Mouse (Mus musculus) neural tube, embryonic 14.5 days (tissue): ENCODE results near the gene Usp35. TPM values are rescaled to one million over a fixed set of nuclear protein-coding genes. Genes with fewer than 3 reads are reported as not detected.

ENCODE experiments used
- ATAC-seq: fragments of 200-750 bp; cut with Nextera tagmentation; 2 replicates; pipeline ENCODE4 v1.8.0; 2017; ENCODE audit warnings: low read depth, mild to moderate bottlenecking, moderate TSS enrichment, moderate library complexity
- H3K27ac ChIP-seq: fragments of 300-500 bp; sonication (generic); 2 replicates; pipeline ENCODE4 v1.5.1; 2014; ENCODE audit warnings: low read depth, mild to moderate bottlenecking, control low read depth, low read length, moderate library complexity, mixed read lengths
- H3K27me3 ChIP-seq: fragments of 300-500 bp; sonication (generic); 2 replicates; pipeline ENCODE4 v1.6.1; 2014; ENCODE audit warnings: low read length; ENCODE audit not compliant: control insufficient read depth, insufficient read depth
- H3K36me3 ChIP-seq: fragments of 300-500 bp; sonication (generic); 2 replicates; pipeline ENCODE4 v1.6.1; 2014; ENCODE audit warnings: low read length, mixed read lengths; ENCODE audit not compliant: control insufficient read depth, insufficient read depth
- H3K4me1 ChIP-seq: fragments of 300-500 bp; sonication (generic); 2 replicates; pipeline ENCODE4 v1.6.1; 2014; ENCODE audit warnings: low read length; ENCODE audit not compliant: control insufficient read depth, insufficient read depth
- H3K4me2 ChIP-seq: fragments of 300-500 bp; sonication (generic); 2 replicates; pipeline ENCODE4 v1.6.1; 2014; ENCODE audit warnings: mild to moderate bottlenecking, low read depth, low read length, control low read depth
- H3K4me3 ChIP-seq: fragments of 300-500 bp; sonication (generic); 2 replicates; pipeline ENCODE4 v1.5.1; 2014; ENCODE audit warnings: low read depth, low read length, control low read depth, mixed read lengths
- H3K9ac ChIP-seq: fragments of 300-500 bp; sonication (generic); replicated peaks from 2 replicates; pipeline ENCODE4 v1.6.1; 2014; ENCODE audit warnings: low read depth, mild to moderate bottlenecking, control low read depth, low read length, mixed read lengths
- H3K9me3 ChIP-seq: fragments of 300-500 bp; sonication (generic); 2 replicates; pipeline ENCODE4 v1.6.1; 2016; ENCODE audit warnings: low read length; ENCODE audit not compliant: control insufficient read depth
- WGBS: fragments of 180-500 bp; shearing (Covaris S2); extraction: QIAGEN DNeasy Blood & Tissue Kit; methylation state at CpG from one replicate; pipeline ENCODE4 v1.1.7; 2014; 5-methylcytosine and 5-hydroxymethylcytosine counted together
- polyA plus RNA-seq: library from polyadenylated mRNA; unstranded; fragments of >200 nt; fragmentation: Nextera tagmentation; extraction: Ambion mirVana; gene quantifications from 2 replicates; pipeline ENCODE4 v1.2.1, GENCODE M21; 2014

The Usp35 gene
- polyA plus RNA-seq, 1 experiment from 2014 or later: 4.6 TPM

- H3K4me2 ChIP-seq: no peak overlapping the region
- no peak overlapping the region for H3K9ac ChIP-seq
- H3K27me3 ChIP-seq: no peaks in the 10 kb centered on the region
- WGBS: 87% methylated on average over 5 of the region's 5 CpGs
- no peak for ATAC-seq
- H3K9me3 ChIP-seq: no peaks in the 10 kb centered on the region
- H3K4me1 ChIP-seq: 0 out of 2 replicates have a peak, but pooled peaks cover 3% of the 10 kb centered on the region
- H3K36me3 ChIP-seq: no peaks in the 10 kb centered on the region
- no peak overlapping the region for H3K4me3 ChIP-seq
- H3K27ac ChIP-seq: no peak overlapping the region
Observed at GRCm38 (mm10) chr7:97348836-97349235, 17.0 kb upstream of the Usp35 start.

- H3K27ac ChIP-seq: no peak overlapping the region
- WGBS: 89% methylated on average over 3 of the region's 3 CpGs
- ATAC-seq: no peak
- no peaks in the 10 kb centered on the region for H3K27me3 ChIP-seq
- no peaks in the 10 kb centered on the region for H3K9me3 ChIP-seq
- H3K4me3 ChIP-seq: no peak overlapping the region
- no peak overlapping the region for H3K4me2 ChIP-seq
- no peaks in the 10 kb centered on the region for H3K36me3 ChIP-seq
- H3K9ac ChIP-seq: no peak overlapping the region
- 0 out of 2 replicates have a peak, but pooled peaks cover 3% of the 10 kb centered on the region for H3K4me1 ChIP-seq
Observed at GRCm38 (mm10) chr7:97348318-97348717, 16.5 kb upstream of the Usp35 start.

GRCm38 (mm10) chr7:97347464-97347863, 15.6 kb upstream of the Usp35 start:
- Histone ChIP-seq H3K9ac (no peak overlapping the region), H3K36me3 (no peaks in the 10 kb centered on the region), H3K27me3 (no peaks in the 10 kb centered on the region), H3K4me1 (0 out of 2 replicates have a peak, but pooled peaks cover 3% of the 10 kb centered on the region), H3K4me2 (no peak overlapping the region), H3K4me3 (no peak overlapping the region), H3K9me3 (no peaks in the 10 kb centered on the region), H3K27ac (no peak overlapping the region)
- 96% methylated on average over 15 of the region's 15 CpGs for WGBS
- no peak for ATAC-seq

GRCm38 (mm10) chr7:97346822-97347166, 15.0 kb upstream of the Usp35 start:
- Histone ChIP-seq H3K9ac (no peak overlapping the region), H3K27me3 (no peaks in the 10 kb centered on the region), H3K36me3 (no peaks in the 10 kb centered on the region), H3K4me3 (no peak overlapping the region), H3K27ac (no peak overlapping the region), H3K4me1 (0 out of 2 replicates have a peak, but pooled peaks cover 3% of the 10 kb centered on the region), H3K9me3 (no peaks in the 10 kb centered on the region), H3K4me2 (no peak overlapping the region)
- ATAC-seq: no peak
- WGBS: 79% methylated on average over 3 of the region's 4 CpGs

- no peak for ATAC-seq
- H3K9ac ChIP-seq: no peak overlapping the region
- no peaks in the 10 kb centered on the region for H3K27me3 ChIP-seq
- H3K4me1 ChIP-seq: 0 out of 2 replicates have a peak, but pooled peaks cover 3% of the 10 kb centered on the region
- no peak overlapping the region for H3K27ac ChIP-seq
- no peaks in the 10 kb centered on the region for H3K36me3 ChIP-seq
- no peaks in the 10 kb centered on the region for H3K9me3 ChIP-seq
- H3K4me3 ChIP-seq: no peak overlapping the region
- WGBS: 71% methylated on average over 9 of the region's 9 CpGs
- no peak overlapping the region for H3K4me2 ChIP-seq
Observed at GRCm38 (mm10) chr7:97346111-97346821, 14.4 kb upstream of the Usp35 start.

GRCm38 (mm10) chr7:97345229-97345871, 13.5 kb upstream of the Usp35 start:
- 0 out of 2 replicates have a peak, but pooled peaks cover 3% of the 10 kb centered on the region for H3K4me1 ChIP-seq
- peak; percentile 69; the same call in 1 of the 2 replicates for ATAC-seq
- WGBS: 54% methylated on average over 10 of the region's 10 CpGs
- no peaks in the 10 kb centered on the region for H3K27me3 ChIP-seq
- H3K9ac ChIP-seq: no peak overlapping the region
- no peak overlapping the region for H3K4me2 ChIP-seq
- H3K36me3 ChIP-seq: no peaks in the 10 kb centered on the region
- no peak overlapping the region; the same call in 1 of the 2 replicates for H3K27ac ChIP-seq
- no peak overlapping the region for H3K4me3 ChIP-seq
- no peaks in the 10 kb centered on the region for H3K9me3 ChIP-seq

GRCm38 (mm10) chr7:97344655-97345054, 12.8 kb upstream of the Usp35 start:
- Histone ChIP-seq H3K4me3 (no peak overlapping the region), H3K9me3 (no peaks in the 10 kb centered on the region), H3K4me1 (0 out of 2 replicates have a peak, but pooled peaks cover 3% of the 10 kb centered on the region), H3K4me2 (no peak overlapping the region), H3K36me3 (no peaks in the 10 kb centered on the region), H3K27me3 (no peaks in the 10 kb centered on the region), H3K9ac (no peak overlapping the region), H3K27ac (no peak overlapping the region)
- ATAC-seq: no peak
- WGBS: 80% methylated on average over 2 of the region's 2 CpGs

GRCm38 (mm10) chr7:97342961-97343360, 11.1 kb upstream of the Usp35 start:
- Histone ChIP-seq H3K9me3 (no peaks in the 10 kb centered on the region), H3K27ac (no peak overlapping the region), H3K36me3 (no peaks in the 10 kb centered on the region), H3K9ac (no peak overlapping the region), H3K4me1 (0 out of 2 replicates have a peak, but pooled peaks cover 3% of the 10 kb centered on the region), H3K4me3 (no peak overlapping the region), H3K4me2 (no peak overlapping the region), H3K27me3 (no peaks in the 10 kb centered on the region)
- 83% methylated on average over 2 of the region's 2 CpGs for WGBS
- ATAC-seq: no peak
